Mouse (Mus musculus): Measurements from ENCODE around the gene Slc24a3. TPM values are rescaled to one million over a fixed set of nuclear protein-coding genes. Genes with fewer than 3 reads are reported as not detected.

Gene Slc24a3
- polyA plus RNA-seq, 1 experiment, result 9.8 TPM

DNA sequence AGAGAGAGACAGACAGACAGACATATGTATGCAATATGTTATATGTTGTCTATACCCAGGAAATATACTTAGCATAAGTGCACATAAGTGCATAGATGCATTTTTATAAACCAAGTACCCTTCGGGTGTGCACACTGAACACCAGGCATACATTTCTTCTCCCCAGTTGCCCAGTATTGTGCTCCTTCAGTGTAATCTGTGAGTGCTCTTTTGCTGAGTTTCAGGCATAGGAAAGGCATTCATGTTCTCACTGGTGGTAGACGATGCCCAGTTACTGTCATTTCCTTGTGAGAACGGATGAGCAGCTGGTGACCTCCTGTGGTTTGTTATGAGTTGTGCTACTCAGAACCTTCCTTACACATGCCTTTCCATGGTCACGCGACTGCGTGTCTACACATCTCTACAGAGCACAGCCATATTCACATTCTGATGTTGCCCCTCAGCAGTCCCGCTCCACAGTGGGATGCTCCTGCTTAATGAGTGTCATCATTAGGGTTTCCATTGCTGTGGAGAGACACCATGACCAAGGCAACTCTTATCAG lies 29.0 kb downstream of the Slc24a3 start:
- WGBS, result 90% methylated on average over 7 of the region's 7 CpGs

GRCm38 (mm10) chr2:145197076-145197475 lies 29.5 kb downstream of the Slc24a3 start:
- DNase-seq (ENCODE audit: low read depth, low spot score), result no peak
- WGBS, result 78% methylated on average over 4 of the region's 4 CpGs

More for the DNA sequence above, 29.0 kb downstream of the Slc24a3 start:
- DNase-seq (ENCODE audit: low read depth, low spot score), result no peak

- 96% methylated on average over 11 of the region's 11 CpGs for WGBS
- DNase-seq (ENCODE audit: low read depth, low spot score), result no peak
Observed at GRCm38 (mm10) chr2:145213587-145213986, 46.0 kb downstream of the Slc24a3 start.

DNA sequence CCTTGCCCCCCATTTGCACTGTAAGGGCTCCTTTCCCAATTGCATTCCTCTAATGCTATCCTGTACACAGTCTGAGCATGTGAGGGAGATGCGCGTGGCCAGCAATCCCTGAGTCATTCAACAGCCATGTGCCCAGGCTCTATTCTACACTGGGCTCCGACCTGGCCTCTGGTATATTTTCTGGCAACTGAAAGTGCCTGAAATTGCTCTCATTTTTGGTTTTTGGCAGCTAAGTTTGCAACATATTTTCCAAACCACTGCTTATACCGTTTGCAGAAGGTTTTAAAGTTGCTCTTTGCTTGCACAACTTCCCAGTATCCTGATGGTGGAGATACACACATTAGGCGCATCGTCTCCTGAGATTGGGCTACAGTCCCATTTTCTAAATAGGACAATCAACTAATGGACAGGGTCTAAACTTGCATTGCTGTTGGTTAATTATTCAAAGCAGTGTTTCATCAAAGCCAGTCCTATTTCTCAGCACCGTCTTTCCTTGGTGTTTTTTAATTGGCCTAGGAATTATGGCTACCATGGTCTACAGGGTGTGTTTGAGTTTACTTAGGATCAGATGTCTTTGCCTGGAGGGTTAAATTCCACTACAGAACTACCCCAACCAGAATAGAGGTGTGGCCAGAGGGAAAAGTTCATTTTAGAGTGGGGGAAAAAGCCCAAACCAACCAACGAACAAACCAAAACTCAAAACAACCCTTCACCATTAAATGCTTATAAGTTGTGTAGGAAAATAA lies 46.7 kb downstream of the Slc24a3 start:
- WGBS, result 32% methylated on average over 8 of the region's 8 CpGs
- DNase-seq (ENCODE audit: low read depth, low spot score), result no peak

- WGBS, result 77% methylated on average over 2 of the region's 2 CpGs
- DNase-seq (ENCODE audit: low read depth, low spot score), result no peak
Observed at GRCm38 (mm10) chr2:145216580-145216979, 49.0 kb downstream of the Slc24a3 start.

- DNase-seq (ENCODE audit: low read depth, low spot score), result no peak
- 98% methylated on average over 2 of the region's 2 CpGs for WGBS
Observed at GRCm38 (mm10) chr2:145217422-145217821, 49.9 kb downstream of the Slc24a3 start.

GRCm38 (mm10) chr2:145219246-145219645 lies 51.7 kb downstream of the Slc24a3 start:
- 53% methylated on average over 6 of the region's 6 CpGs for WGBS
- no peak for DNase-seq (ENCODE audit: low read depth, low spot score)

- WGBS, result 78% methylated on average over 4 of the region's 4 CpGs
- DNase-seq (ENCODE audit: low read depth, low spot score), result no peak
Observed at GRCm38 (mm10) chr2:145223646-145224045, 56.1 kb downstream of the Slc24a3 start.

DNA sequence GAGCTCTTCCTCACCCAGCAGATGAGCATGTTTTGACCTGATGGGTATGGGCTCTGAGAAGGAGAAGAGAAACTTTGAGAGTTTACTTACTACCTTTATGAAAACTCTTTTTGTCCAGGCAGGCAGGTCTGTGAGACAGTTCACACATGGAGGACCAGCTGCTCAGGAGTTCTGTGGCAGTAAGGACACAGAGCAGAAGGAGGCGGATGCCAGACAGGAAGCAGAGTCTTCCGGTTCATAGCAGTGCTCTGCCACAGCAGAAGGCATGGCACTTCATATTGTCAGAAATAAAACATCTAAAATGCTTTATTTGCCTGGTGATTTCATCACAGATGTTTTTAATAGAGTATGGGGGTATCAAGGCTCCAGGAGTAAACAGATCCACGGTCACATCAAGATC lies 58.1 kb downstream of the Slc24a3 start:
- 54% methylated on average over 3 of the region's 3 CpGs for WGBS

GRCm38 (mm10) chr2:145226100-145226499 lies 58.5 kb downstream of the Slc24a3 start:
- 92% methylated on average over 1 of the region's 1 CpGs for WGBS
- DNase-seq (ENCODE audit: low read depth, low spot score), result no peak

More for the DNA sequence above, 58.1 kb downstream of the Slc24a3 start:
- no peak for DNase-seq (ENCODE audit: low read depth, low spot score)

GRCm38 (mm10) chr2:145227351-145227750 lies 59.8 kb downstream of the Slc24a3 start:
- 81% methylated on average over 5 of the region's 5 CpGs for whole genome bisulfite sequencing
- no peak for DNase-seq (ENCODE audit: low read depth, low spot score)

DNA sequence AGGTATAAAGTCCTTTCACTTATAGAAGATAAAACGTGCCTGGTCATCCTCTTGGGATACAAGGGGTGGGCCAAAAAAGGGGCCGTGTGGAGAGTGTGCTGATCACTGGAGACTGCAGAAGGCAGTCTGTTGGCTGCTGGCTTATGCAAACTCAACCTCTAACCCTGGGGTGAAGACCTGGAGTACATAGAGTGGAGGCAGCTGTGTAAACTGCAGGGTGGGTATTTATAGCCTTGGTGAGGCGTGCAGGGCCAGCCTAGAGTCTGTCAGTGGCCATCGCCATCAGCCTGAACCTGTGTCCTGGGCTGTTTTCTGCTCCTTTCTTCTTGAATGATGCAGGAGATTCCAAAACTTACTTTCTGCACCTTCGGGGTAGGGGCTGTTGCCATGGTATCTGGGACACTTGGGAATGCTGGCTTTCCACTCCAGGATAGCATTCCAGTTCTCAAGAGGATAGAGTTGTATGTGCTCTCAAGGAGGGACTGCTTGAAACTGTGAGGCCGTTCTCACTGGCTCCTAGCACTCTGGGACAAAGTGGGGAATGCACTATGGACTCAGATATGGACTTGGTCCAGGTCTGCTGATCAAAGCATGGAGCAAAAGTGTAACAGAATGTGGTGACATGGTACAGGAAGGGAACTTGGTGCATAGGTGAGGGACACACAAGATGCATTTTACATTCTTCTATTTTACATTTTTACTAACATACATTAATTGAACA lies 65.4 kb downstream of the Slc24a3 start:
- DNase-seq (ENCODE audit: low read depth, low spot score), result no peak
- 13% methylated on average over 6 of the region's 6 CpGs for WGBS

DNA sequence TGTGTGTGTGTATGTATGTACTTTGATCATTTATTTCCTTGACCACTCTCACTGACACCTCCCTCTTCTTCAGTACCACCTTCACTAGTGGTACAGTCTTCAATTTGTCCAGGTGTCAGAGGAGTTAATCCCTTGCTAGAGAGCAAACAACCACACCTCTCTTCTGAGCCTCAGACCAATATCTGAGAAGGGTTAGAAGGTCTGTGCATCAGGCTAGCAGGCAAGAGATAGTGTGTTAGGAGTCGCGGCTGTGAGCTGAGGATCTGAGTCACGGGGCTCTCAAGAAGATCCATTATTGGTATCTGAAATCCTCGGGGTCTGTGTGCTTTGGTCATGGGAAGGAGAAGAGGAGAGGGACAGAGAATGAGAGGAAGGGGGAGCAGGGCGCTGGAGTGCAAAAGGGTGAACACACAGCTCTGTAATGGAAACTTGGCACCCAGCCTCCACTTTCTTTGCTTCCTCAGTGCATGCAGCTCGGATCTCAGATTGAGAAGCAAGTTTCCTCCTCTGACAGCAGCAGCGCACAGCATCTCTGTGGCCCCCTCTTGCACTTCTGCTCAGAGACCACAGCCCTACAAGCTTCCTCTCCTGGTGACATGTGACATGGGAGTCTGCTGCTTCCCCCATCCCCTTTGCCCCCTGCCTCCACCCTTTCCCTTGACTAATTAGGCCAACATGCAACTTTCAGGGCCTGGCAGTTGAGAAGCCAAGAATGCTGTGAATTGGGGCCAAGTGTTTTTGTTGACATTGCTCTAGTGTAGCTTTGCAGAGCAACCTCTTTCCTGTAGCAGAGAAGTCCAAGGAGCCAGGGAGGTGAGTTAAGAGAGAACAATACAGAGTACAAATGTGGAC lies 66.2 kb downstream of the Slc24a3 start:
- no peak for DNase-seq (ENCODE audit: low read depth, low spot score)
- 3% methylated on average over 7 of the region's 7 CpGs for WGBS

- 65% methylated on average over 4 of the region's 4 CpGs for WGBS
- DNase-seq (ENCODE audit: low read depth, low spot score), result no peak
Observed at GRCm38 (mm10) chr2:145246384-145246783, 78.8 kb downstream of the Slc24a3 start.

- no peak for DNase-seq (ENCODE audit: low read depth, low spot score)
- 78% methylated on average over 3 of the region's 3 CpGs for WGBS
Observed at GRCm38 (mm10) chr2:145248185-145248584, 80.6 kb downstream of the Slc24a3 start.

GRCm38 (mm10) chr2:145257332-145257731 lies 89.8 kb downstream of the Slc24a3 start:
- DNase-seq (ENCODE audit: low read depth, low spot score), result peak; percentile 42
- WGBS, result 36% methylated on average over 3 of the region's 3 CpGs

GRCm38 (mm10) chr2:145257855-145258254 lies 90.3 kb downstream of the Slc24a3 start:
- 86% methylated on average over 2 of the region's 2 CpGs for WGBS
- DNase-seq (ENCODE audit: low read depth, low spot score), result no peak

GRCm38 (mm10) chr2:145260574-145260973 lies 93.0 kb downstream of the Slc24a3 start:
- WGBS, result 73% methylated on average over 1 of the region's 1 CpGs
- DNase-seq (ENCODE audit: low read depth, low spot score), result no peak

- WGBS, result 79% methylated on average over 1 of the region's 1 CpGs
- DNase-seq (ENCODE audit: low read depth, low spot score), result no peak
Observed at GRCm38 (mm10) chr2:145262153-145262552, 94.6 kb downstream of the Slc24a3 start.

DNA sequence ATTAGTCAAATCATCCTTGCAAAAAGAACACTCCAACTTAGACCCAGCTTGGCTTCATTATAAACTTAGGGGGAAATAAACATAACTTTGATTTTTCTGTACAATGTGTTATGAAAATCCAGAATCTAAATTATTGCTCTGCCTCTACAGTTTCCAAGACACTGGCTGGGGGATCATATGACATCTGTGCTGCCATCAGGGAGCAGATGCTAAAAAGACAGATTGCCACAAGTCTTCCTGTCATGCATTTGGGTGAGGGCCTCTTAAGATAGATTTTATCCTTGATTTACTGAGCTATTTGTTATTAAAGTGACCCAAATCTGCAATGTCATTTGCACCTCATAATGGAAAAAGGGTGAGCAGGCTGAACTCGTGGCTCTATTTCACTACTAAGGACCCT lies 99.2 kb downstream of the Slc24a3 start:
- WGBS, result 55% methylated on average over 1 of the region's 1 CpGs
- DNase-seq (ENCODE audit: low read depth, low spot score), result no peak
